Mouse (Mus musculus): ENCODE results near the gene Grin3b. TPM values are rescaled to one million over a fixed set of nuclear protein-coding genes. Genes with fewer than 3 reads are reported as not detected.
A peak's percentile ranks its signal among the peaks of the same experiment; 100 is the strongest.

Gene Grin3b
- total RNA-seq, 1 experiment from 2014 or later: not detected

- peak; percentile 67 for ATAC-seq (ENCODE audit: extremely low read depth, insufficient number of reproducible peaks, low FRiP score, poor library complexity, severe bottlenecking)
Observed at GRCm38 (mm10) chr10:79984871-79985270, 14.4 kb downstream of the Grin3b start.

GRCm38 (mm10) chr10:79985334-79986231 lies 15.1 kb downstream of the Grin3b start:
- ATAC-seq (ENCODE audit: extremely low read depth, insufficient number of reproducible peaks, low FRiP score, poor library complexity, severe bottlenecking): no peak

DNA sequence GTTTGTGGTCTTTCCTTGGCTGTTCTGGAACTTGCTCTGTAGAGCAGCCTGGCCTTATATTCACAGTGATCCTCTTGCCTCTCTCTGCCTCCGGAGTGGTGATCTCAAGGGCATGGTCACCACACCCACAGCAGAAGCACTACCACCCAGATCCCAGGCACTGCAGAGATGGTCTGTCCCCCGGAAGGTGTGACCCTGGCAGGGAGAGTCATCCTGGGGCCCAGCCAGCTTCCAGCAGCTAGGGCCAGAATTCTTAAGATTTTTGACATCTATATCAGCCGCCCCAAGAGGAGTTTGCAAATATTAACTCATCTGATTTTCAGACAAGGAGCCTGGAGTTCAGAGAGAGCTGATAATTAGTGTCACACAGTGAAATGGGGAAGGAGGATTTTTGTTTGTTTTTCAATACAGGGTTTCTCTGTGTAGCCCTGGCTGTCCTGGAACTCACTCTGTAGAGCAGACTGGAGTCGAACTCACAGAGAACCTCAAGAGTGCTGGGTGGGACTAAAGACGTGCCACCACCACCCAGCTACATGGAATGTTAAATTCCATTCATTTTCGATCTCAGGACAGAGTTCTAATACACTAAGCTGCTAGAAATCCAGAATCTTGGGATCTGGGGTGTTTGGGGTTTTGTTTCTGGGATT lies 15.8 kb downstream of the Grin3b start:
- no peak for ATAC-seq (ENCODE audit: extremely low read depth, insufficient number of reproducible peaks, low FRiP score, poor library complexity, severe bottlenecking)

GRCm38 (mm10) chr10:79986963-79987362 lies 16.4 kb downstream of the Grin3b start:
- peak; percentile 49 for ATAC-seq (ENCODE audit: extremely low read depth, insufficient number of reproducible peaks, low FRiP score, poor library complexity, severe bottlenecking)

- no peak for ATAC-seq (ENCODE audit: extremely low read depth, insufficient number of reproducible peaks, low FRiP score, poor library complexity, severe bottlenecking)
Observed at GRCm38 (mm10) chr10:79987771-79988505, 17.4 kb downstream of the Grin3b start.

GRCm38 (mm10) chr10:79988506-79989271 lies 18.2 kb downstream of the Grin3b start, which contains the start of gene Cnn2:
Gene Cnn2, plus strand, starts transcription at chr10:79988584.
- no peak for ATAC-seq (ENCODE audit: extremely low read depth, insufficient number of reproducible peaks, low FRiP score, poor library complexity, severe bottlenecking)

DNA sequence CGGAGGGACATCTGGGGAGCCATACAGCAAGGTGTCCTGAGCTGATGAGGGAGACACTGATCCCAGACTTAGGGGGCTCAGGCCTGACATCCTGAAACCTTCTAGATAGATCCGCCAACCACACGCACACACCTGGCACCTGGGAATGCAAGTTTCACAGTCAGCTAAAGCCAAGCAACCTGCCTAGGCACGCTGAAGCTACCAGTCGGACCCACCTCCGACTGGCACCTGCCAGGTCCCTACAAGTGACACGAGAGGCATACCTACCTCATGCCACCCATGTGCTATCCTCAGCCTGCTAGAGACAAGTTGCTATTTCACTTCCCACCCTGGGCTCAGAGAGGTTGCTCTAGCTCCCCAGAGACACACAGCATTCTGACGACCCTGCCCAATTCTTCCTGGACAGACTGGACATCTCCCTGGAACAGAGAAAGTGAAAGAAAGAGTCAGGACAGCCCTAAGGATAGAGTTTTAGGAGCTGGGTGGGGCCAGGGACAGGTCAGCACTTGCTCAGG lies 18.8 kb downstream of the Grin3b start:
- no peak for ATAC-seq (ENCODE audit: extremely low read depth, insufficient number of reproducible peaks, low FRiP score, poor library complexity, severe bottlenecking)

GRCm38 (mm10) chr10:79989870-79990269 lies 19.4 kb downstream of the Grin3b start:
- no peak for ATAC-seq (ENCODE audit: extremely low read depth, insufficient number of reproducible peaks, low FRiP score, poor library complexity, severe bottlenecking)

DNA sequence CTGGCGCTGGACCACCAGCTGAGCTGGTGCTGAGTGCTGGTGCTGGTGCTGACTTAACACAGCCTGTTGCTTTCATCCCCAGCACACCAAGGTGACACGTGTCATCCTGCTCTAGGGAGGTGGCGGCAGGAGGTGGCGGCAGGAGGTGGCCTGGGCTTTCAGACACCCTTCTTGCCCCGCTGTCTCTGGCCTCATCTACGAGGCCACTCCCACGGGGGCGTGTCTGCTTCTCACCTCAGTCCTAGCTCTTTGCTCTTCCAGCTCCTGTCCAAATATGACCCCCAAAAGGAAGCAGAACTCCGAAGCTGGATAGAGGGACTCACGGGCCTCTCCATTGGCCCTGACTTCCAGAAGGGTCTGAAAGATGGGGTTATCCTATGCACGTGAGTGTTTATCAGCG lies 20.6 kb downstream of the Grin3b start:
- ATAC-seq (ENCODE audit: extremely low read depth, insufficient number of reproducible peaks, low FRiP score, poor library complexity, severe bottlenecking): no peak

GRCm38 (mm10) chr10:79991548-79991947 lies 21.0 kb downstream of the Grin3b start:
- ATAC-seq (ENCODE audit: extremely low read depth, insufficient number of reproducible peaks, low FRiP score, poor library complexity, severe bottlenecking): no peak

DNA sequence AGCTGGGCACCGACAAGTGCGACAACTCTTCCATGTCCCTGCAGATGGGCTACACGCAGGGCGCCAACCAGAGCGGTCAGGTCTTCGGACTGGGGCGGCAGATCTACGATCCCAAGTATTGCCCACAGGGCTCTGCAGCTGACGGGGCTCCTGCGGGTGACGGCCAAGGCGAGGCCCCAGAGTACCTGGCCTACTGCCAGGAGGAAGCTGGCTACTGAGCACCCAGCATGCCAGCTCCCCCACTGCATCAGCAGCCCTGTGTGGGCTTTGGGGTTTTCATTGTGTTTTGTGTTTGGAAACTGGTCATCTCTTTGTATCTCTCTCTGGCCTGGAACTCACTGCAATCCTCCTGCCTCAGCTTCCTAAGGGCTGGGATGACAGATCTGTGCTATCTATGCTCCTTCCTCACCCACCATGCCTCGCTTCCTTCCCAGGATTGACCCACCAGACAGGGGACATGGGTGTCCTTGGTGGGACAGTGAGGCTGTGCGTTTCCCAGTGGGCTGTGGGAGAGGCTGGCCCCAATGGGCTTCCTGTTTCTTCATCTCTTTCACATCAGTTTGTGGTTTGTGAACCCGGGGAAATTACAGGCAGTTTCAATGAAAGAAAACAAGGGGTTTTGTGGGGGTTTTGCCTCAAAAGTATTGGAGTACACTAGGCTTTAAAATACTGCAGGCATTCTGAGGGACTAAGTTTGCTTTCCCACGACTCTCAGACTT lies 24.0 kb downstream of the Grin3b start:
- no peak for ATAC-seq (ENCODE audit: extremely low read depth, insufficient number of reproducible peaks, low FRiP score, poor library complexity, severe bottlenecking)

DNA sequence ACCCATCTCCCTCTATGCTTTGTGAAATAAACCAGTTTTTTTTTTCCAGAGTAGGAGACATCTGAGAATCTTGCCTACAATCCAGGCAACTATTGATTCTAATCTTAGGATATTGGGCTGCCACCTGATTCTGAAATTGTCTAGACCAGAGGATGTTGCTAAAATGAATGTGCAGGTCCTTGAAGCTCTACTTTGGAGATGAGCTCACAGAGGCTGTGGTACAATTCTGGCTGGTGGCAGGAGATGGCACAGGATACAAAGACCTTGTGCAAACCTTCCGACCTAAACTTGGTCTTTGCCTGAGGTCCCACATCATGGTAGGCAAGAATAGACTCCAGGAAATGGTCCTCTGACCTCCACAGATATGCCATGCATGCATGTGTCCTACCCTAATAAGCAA lies 25.1 kb downstream of the Grin3b start:
- no peak for ATAC-seq (ENCODE audit: extremely low read depth, insufficient number of reproducible peaks, low FRiP score, poor library complexity, severe bottlenecking)

DNA sequence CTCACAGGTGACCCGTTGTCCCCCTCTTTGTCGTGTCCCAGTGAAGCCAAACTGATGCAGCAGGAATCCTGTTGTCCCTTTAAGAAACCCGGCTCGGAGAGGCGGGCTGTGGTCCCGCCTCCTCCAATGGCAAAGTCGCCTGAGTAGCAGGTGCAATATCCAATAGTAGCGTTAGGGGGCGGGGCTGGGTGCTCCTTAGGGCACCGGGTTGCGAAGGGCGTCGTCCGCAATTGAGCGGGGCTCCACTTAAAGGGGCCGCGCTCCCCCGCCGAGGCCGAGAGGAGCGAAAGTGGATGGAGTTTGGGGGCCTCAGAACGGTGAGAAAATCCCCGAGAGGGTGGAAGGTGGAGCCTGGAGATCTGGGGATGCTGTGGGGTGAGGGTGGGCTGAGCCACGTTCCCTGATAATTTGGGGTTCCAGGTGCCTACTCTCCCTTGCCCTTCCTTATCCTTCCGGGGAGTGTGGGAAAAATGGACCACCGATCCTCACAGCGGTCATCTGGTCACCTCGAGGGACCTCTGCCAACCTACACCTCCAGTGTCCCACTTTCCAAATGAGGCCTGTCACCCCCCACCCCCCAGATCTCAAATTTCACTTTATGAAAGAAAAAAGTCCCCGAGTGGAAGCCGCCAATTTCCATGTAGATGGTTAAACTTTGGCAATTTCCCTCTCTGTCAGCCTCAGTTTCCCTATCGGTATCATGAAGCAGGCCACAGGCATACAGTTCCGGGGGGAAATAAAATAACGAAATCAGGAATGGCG lies 25.9 kb downstream of the Grin3b start, which contains the start of gene Abca7:
Abca7 (plus strand) TSS at position 223 of the 762 bp plus-strand sequence.
- peak; percentile 91 for ATAC-seq (ENCODE audit: extremely low read depth, insufficient number of reproducible peaks, low FRiP score, poor library complexity, severe bottlenecking)

DNA sequence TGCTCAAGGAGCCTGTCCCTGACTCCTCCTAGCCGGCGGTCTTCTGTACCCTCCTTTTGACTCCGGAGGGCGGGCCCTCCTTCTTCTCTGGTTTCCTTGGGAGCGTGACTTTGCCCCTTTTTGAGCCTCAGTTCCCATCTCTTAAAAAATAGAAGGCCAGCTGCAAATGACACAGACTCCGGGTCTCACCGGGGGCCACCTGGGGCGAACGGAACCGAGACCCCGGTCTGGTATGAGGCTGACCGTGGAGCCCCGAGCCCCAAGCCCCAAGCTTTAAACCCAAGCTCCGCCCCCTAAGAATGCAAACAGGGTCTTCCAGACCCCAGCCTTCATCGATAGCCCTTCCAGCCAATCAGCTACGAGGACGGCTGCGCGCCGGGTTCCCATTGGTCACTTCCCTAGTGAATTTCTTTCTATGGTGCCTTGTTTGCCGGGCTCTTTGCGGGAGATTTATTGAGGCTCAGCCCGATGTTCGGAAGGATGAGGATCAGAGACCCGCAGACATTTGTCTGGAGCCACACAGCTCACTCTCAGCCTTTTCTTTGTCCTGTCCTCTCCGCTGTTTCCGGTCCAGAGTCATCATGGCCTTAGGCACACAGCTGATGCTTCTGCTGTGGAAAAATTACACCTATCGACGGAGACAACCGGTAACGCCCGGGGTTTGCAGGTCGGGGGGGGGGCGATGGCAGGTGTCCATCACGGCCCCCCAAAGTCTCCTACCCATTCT lies 26.7 kb downstream of the Grin3b start:
- ATAC-seq (ENCODE audit: extremely low read depth, insufficient number of reproducible peaks, low FRiP score, poor library complexity, severe bottlenecking): no peak

- no peak for ATAC-seq (ENCODE audit: extremely low read depth, insufficient number of reproducible peaks, low FRiP score, poor library complexity, severe bottlenecking)
Observed at GRCm38 (mm10) chr10:79997819-79998218, 27.3 kb downstream of the Grin3b start.

- no peak for ATAC-seq (ENCODE audit: extremely low read depth, insufficient number of reproducible peaks, low FRiP score, poor library complexity, severe bottlenecking)
Observed at GRCm38 (mm10) chr10:80001945-80002344, 31.4 kb downstream of the Grin3b start.

DNA sequence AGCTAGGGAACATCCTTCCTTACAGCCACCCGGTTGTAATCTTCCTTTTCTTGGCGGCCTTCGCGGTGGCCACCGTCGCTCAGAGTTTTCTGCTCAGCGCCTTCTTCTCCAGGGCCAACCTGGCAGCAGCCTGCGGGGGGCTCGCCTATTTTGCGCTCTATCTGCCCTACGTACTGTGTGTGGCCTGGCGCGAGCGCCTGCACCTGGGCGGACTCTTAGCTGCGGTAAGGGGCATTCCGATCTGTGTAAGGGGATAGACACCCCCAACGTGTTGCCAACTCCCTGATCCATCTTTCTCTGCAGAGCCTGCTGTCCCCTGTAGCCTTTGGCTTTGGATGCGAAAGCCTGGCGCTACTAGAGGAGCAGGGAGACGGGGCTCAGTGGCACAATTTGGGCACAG lies 32.3 kb downstream of the Grin3b start:
- no peak for ATAC-seq (ENCODE audit: extremely low read depth, insufficient number of reproducible peaks, low FRiP score, poor library complexity, severe bottlenecking)

All from neutrophil, adult 5-6 weeks (primary cell).